Mouse (Mus musculus): ENCODE data around the gene Kif9.

Gene Kif9

DNA sequence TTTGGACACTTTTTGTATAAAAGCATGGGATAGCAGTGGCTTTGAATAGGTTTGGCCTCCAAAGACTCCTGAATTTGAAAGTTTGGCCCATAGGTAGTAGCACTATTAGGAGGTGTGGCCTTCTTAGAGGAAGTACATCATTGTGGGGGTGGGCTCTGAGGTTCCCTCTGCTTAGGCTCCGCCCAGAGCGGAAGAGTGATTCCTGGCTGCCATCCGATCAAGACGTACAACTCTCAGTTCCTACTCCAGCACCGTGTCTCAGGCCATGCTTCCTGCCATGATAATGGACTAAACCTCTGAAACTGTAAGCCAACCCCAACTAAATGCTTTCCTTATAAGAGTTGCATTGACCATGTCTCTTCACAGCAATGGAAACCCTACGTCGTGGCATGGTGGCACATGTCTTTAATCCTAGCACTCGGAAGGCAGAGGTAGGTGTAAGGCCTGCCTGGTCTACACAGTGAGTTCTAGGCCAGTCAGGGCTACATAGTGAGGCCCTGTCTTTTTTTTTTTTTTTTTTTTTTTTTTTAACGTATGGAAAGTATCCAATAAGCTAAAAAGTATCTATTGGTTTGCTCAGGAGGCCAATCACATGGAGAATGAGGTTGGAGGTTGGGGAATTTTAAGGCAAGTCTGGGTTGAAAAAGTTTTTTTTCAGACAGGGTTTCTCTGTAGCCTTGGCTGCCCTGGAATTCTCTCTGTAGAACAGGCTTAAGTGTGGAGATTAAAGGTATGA is 52.4 kb downstream of the Kif9 start:
- DNase-seq (ENCODE audit: low spot score): no peak

DNA sequence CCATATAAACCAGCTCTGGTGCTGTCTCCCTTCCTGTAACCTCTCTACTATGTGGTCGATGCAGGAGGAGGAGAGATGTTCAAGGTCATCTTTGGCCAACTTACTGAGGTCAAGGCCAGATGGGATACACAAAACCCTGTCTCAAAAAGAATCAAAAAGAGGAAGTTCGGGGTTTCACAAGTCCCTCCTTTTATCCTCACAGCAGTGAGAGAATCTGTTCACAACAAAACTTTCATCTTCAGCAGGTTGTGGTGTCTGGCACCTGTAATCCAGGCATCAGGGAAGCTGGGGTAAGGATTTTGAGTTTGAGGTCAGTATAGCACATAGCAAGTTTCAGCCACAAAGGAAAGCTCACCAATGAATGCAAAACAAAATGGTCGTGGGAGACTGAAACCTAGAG is 53.9 kb downstream of the Kif9 start:
- no peak for DNase-seq (ENCODE audit: low spot score)

DNA sequence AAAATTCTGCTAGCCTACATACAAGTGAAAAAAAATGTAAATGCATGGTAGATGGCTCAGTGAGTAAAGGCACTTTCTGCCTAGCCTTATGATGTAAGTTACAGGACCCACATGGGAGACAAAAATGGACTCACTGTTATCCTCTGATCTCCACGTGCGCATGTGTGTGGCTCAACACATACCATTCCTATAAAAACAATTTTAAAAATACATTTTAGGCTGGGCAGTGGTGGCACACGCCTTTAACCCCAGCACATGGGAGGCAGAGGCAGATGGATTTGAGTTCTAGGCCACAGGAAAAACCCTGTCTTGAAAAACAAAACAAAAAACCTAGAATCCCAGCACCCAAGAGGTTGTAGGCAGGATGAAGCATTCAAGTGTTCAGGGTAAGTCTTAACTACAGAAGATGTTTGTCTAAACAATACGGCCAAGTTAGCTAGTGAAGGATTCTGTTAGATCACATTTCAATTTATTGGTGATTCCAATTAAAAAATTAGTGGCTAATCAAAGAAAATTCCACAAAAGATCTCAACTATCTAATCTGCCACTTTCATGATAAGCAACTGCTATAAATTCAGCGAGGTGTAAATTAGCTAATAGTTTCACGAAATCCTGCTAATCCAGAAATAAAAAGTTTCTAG is 54.5 kb downstream of the Kif9 start:
- peak; percentile 16 for DNase-seq (ENCODE audit: low spot score)

DNA sequence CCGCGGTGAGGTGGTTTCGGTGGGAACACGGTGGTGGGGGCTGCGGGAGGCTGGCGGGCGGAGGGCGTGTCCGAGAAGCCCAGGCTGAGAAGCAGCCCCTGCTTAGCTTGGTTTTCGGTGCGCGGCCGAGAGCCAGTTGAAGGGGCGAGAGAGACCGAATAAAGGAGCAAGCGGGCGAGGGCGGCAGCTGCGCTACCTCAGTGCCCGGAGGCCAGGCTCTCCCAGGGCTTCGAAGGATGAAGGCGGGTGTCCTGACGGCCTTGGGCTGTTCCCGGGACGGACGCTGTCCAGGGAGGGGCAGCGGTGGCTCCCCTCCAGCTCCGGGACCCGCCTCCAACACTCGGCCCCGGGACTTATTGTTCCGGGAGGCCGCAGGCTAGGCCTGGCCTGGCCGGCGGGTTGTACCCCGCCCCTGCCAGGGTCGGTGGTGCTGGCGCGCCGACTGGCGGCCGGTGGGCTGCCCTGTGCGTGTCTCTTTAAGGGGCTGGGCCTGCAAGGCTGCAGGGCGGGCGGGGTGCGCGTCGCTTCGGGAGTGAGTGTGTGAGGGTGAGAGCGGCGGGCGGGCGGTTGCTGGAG is 55.2 kb downstream of the Kif9 start:
- DNase-seq (ENCODE audit: low spot score): peak; percentile 96

DNA sequence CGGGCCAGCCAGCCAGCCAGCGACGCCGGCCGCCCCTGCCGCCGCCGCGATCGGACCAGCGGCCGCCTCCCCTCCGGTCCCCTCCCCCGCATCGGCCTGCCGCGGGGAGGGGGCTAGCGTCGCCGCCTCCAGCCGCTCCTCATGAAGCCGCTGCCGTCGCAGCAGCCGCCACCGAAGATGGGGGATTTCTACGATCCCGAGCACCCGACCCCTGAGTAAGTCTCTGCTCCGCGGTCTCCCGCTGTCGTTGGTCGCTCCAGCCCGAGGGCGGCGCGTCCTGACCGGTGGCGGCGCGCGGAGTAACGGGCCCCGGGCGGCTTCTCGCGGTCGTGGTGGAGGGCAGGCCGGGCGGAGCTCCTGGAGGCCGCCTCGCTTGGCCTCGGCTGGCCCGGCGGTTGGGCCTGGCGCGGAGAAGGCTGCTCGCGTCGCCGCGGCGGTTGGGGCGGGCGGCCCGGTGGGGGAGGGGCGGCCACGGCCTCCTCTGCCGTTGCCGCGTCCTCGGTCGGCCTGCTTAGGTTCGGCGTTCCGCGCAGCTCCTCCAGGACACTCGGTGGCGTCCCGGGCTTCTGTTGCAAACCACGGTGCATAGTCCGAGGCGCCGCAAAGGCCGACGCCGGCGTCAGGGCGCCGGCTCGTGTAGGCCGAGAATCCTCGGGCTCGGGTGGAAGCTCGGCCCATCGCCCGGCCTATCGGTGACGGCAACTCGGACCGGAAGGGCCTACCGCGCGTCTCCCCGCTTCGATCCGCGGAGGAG is 56.0 kb downstream of the Kif9 start, which contains the start of gene Setd2:
Gene Setd2 (plus strand): TSS at position 60 of the 754 bp plus-strand sequence.
- peak; percentile 67 for DNase-seq (ENCODE audit: low spot score)

DNA sequence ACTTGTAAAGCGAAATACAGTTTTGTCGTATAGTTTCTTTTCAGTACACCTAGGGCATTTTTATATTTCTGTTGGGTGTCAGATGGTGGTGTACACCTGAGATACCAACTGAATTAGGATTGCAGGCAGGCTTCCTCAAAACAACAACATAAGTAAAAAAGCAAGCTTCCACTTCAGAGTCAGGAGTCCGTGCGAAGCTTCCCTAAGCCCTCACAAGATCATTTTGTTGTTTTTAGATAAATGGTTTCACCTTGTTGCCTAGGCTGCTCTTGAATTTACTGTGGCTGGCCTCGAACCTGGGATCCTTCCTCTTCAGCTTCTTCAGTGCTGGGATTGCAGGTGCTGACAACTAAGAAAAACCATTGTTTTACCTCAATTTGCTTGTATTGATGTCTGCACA is 56.9 kb downstream of the Kif9 start:
- no peak for DNase-seq (ENCODE audit: low spot score)

DNA sequence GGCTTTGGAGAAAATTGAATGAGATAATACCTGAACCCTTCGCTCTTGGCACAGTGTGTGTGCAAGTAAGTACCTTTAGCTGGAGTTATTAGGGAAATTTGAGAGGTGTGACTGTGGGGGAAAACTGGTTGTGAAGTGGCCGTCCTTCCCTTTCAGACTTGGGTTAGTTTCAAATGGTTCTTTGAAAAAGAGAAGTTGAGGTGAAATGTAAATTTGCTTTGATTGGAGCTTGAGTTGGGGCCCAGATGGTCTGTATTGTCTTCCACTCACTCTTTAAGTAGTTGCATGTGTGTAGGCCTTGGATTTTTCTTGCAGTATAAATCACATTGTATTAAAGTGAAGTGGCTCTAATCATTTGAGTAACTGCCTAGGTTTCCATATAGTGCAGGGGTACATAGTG is 58.4 kb downstream of the Kif9 start:
- DNase-seq (ENCODE audit: low spot score): no peak

DNA sequence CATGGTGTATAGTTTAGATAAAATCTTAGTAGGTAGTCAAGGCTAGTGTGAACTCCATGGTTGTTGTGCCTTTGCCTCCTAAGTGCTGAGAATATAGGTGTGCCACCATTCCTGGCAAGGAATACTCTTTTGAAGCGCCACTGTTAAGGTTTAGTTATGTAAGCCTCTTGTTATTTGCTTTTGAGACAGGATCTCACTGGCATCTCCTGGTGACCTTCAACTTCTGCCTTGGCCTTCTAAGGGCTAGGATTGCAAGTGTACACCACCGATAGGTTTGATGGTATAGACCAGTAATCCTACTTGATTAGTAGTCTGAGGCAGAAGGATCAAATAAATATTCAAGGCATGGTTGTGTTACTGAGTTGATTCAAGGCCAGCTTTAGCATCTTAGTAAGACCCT is 59.9 kb downstream of the Kif9 start:
- no peak for DNase-seq (ENCODE audit: low spot score)

DNA sequence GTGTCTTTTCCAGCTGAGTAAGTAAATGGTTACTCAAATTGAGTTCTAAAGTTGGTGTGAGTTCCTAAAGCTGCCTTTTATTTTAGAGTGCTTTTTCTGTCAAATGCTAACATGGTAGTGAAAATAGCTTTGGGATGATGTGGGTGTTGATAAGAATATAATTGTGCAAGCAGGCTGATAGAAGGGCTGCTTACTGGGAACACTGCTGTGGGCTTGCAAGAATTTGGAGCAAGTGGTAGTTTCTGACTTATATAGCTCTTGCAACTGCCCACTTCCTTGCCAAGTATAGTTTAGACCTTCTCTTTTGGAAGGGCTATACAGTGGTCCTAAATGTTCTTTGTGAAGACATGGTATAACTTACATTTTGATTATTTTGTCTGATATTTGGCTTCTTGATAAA is 61.8 kb downstream of the Kif9 start:
- no peak for DNase-seq (ENCODE audit: low spot score)

DNA sequence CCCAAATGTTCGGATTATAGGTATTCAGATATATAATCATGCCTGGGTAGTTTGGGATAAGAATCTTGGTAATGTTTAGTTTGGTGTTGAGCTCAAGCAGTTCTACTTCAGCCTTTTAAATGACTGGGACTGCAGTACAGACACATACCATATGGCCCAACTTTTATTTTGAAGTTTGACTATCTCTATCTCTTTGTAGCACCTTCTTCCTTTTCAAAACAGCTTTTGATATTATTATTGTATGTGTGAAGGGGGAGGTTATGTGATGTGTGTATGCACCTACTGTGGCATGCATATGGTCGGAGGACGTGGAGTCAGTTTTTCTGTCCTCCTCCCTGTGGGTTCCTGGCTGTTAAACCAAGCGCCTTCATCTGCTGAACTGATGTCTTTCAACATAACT is 65.2 kb downstream of the Kif9 start:
- no peak for DNase-seq (ENCODE audit: low spot score)

DNA sequence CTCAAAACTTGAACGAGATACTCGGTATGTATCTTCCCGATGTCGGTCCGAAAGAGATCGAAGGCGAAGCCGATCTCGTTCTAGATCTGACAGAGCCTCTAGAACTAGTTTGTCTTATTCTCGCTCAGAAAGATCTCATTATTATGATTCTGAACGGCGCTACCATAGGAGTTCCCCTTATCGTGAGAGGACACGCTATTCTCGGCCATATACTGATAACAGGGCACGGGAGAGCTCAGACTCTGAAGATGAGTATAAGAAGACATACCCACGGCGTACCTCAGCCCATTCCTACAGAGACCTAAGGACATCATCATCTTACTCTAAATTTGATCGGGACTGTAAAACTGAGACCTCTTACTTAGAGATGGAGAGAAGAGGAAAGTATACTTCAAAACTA is 71.5 kb downstream of the Kif9 start:
- no peak for DNase-seq (ENCODE audit: low spot score)

DNA sequence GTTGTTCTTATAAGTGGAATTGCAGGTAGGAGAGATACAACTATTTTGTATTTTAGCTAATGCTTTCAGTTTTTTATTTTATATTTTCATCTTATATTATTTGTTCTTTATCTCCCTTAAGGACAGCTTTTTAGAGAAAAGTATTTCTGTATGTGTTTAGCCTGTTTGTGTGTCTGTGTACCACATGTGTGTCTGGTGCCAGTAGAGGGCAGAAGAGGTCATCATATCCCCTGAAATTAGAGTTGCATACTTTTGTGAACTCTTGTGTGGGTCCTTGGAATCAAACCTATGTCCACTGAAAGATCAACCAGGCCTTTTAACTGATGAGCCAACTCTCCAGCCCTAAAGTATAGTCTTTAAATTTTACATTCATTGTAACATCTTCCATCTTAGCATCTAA is 91.6 kb downstream of the Kif9 start:
- no peak for DNase-seq (ENCODE audit: low spot score)

Measured in MN1 (cell line).